Mouse (Mus musculus) embryonic facial prominence, embryonic 13.5 days (tissue): ENCODE measurements around the gene Oaz3. TPM values are rescaled to one million over a fixed set of nuclear protein-coding genes. Genes with fewer than 3 reads are reported as not detected.

Experiments used
- ATAC-seq: fragments of 200-750 bp; cut with Nextera tagmentation; 2 replicates; pipeline ENCODE4 v1.8.0; 2017; ENCODE audit warnings: low read depth; ENCODE audit not compliant: insufficient number of reproducible peaks, insufficient read depth, low FRiP score, low TSS enrichment
- H3K27ac ChIP-seq: fragments of 300-500 bp; sonication (generic); 2 replicates; pipeline ENCODE4 v1.5.1; 2015; ENCODE audit warnings: moderate library complexity, mild to moderate bottlenecking, inconsistent platforms
- H3K27me3 ChIP-seq: fragments of 300-500 bp; sonication (generic); 2 replicates; pipeline ENCODE4 v1.6.1; 2015; ENCODE audit warnings: mild to moderate bottlenecking, inconsistent platforms
- H3K36me3 ChIP-seq: fragments of 300-500 bp; sonication (generic); 2 replicates; pipeline ENCODE4 v1.6.1; 2015; ENCODE audit warnings: mild to moderate bottlenecking, inconsistent platforms
- H3K4me1 ChIP-seq: fragments of 300-500 bp; sonication (generic); 2 replicates; pipeline ENCODE4 v1.6.1; 2015; ENCODE audit warnings: inconsistent platforms
- H3K4me2 ChIP-seq: fragments of 300-500 bp; sonication (generic); 2 replicates; pipeline ENCODE4 v1.6.1; 2015; ENCODE audit warnings: moderate library complexity, mild to moderate bottlenecking, inconsistent platforms
- H3K4me3 ChIP-seq: fragments of 300-500 bp; sonication (generic); 2 replicates; pipeline ENCODE4 v1.5.1; 2015; ENCODE audit warnings: mild to moderate bottlenecking, inconsistent platforms
- H3K9ac ChIP-seq: fragments of 300-500 bp; sonication (generic); 2 replicates; pipeline ENCODE4 v1.6.1; 2015; ENCODE audit warnings: mild to moderate bottlenecking, inconsistent platforms
- H3K9me3 ChIP-seq: fragments of 300-500 bp; sonication (generic); 2 replicates; pipeline ENCODE4 v1.6.1; 2016; ENCODE audit warnings: inconsistent platforms
- WGBS: fragments of 180-500 bp; shearing (Covaris S2); methylation state at CpG from one replicate; pipeline ENCODE4 v1.1.7; 2015; ENCODE audit warnings: mixed read lengths; 5-methylcytosine and 5-hydroxymethylcytosine counted together
- polyA plus RNA-seq: library from polyadenylated mRNA; unstranded; fragments of >200 nt; fragmentation: Nextera tagmentation; extraction: Ambion mirVana; gene quantifications from 2 replicates; pipeline ENCODE4 v1.2.1, GENCODE M21; 2015

The Oaz3 gene
- polyA plus RNA-seq, 1 experiment from 2014 or later: not detected

DNA sequence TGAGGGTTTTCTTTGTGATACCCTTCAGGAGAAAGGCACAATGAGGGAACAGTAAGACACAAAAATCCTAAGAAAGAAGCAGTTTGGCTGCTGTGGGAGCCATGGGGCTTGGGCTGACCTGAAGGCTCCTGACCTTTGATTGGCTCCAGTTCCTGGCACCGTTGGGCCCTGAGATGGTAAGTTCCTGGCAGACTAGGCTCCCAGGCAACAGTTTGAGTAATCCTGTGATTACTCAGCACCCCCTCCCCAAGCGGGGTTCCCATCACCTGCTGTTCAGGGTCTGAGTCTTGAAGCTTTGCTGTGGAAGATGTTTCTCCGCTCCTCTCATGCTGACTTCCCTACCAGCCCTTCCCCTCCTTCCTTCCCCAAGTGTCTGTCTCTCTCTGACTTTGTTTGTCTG lies 60.2 kb downstream of the Oaz3 start:
- H3K36me3 ChIP-seq: no peaks in the 10 kb centered on the region
- no peak for ATAC-seq
- H3K4me1 ChIP-seq: peaks cover 7% of the 10 kb centered on the region; the same call in 1 of the 2 replicates
- WGBS: 63% methylated on average over 3 of the region's 3 CpGs
- H3K9me3 ChIP-seq: no peaks in the 10 kb centered on the region
- no peaks in the 10 kb centered on the region for H3K27me3 ChIP-seq
- H3K27ac ChIP-seq: no peak overlapping the region
- no peak overlapping the region for H3K4me2 ChIP-seq
- no peak overlapping the region for H3K9ac ChIP-seq
- H3K4me3 ChIP-seq: no peak overlapping the region

Other genes with a start within 250 kb of the Oaz3 start
- gene Gm5286, start 247.2 kb downstream of the Oaz3 start, polyA plus RNA-seq: not detected in 2 replicates
- not detected in 2 replicates for gene Gm4778, start 179.9 kb downstream of the Oaz3 start, polyA plus RNA-seq
- gene Them4, start 133.8 kb downstream of the Oaz3 start, polyA plus RNA-seq: 12.2 and 12.3 TPM in 2 replicates
- gene Them5, start 101.8 kb downstream of the Oaz3 start, polyA plus RNA-seq: 5.2 and 9.2 TPM in 2 replicates
- 2.3 and 3.5 TPM in 2 replicates for gene C2cd4d, start 81.5 kb downstream of the Oaz3 start, polyA plus RNA-seq
- 2.3 TPM in 2 replicates for gene Rorc, start 71.1 kb downstream of the Oaz3 start, polyA plus RNA-seq
- gene Lingo4, start 45.4 kb downstream of the Oaz3 start, polyA plus RNA-seq: 0.13 and 0.28 TPM in 2 replicates
- gene Tdrkh, start 30.6 kb downstream of the Oaz3 start, polyA plus RNA-seq: 9.0 TPM in 2 replicates
- gene Mrpl9, start 597 bp downstream of the Oaz3 start, polyA plus RNA-seq: 64.4 and 68.9 TPM in 2 replicates
- gene Celf3, start 34.4 kb upstream of the Oaz3 start, polyA plus RNA-seq: 6.9 and 9.8 TPM in 2 replicates
- 1.2 and 1.5 TPM in 2 replicates for gene Riiad1, start 36.4 kb upstream of the Oaz3 start, polyA plus RNA-seq
- 53.5 and 60.0 TPM in 2 replicates for gene Snx27, start 138.8 kb upstream of the Oaz3 start, polyA plus RNA-seq
- not detected in 2 replicates for gene Gm10972, start 199.2 kb upstream of the Oaz3 start, polyA plus RNA-seq
- gene Tuft1, start 215.0 kb upstream of the Oaz3 start, polyA plus RNA-seq: 8.6 and 8.7 TPM in 2 replicates
- 1.1 and 1.6 TPM in 2 replicates for gene Selenbp2, start 249.6 kb upstream of the Oaz3 start, polyA plus RNA-seq